Mouse (Mus musculus) E14TG2a.4 (cell line): ENCODE measurements at regions not wholly inside any gene's neighbourhood (a gene's known extent, or its start where the extent isn't known, plus 50 kb on each side); places are given as distances from the start of the nearest gene placed in this dataset.
"Not testable (repeated sequence)": the region's sequence is repeated elsewhere in the genome, so short reads cannot be mapped to it uniquely, and the experiment has no call there.

ENCODE experiments used
- H3K27me3 ChIP-seq: 2 replicates; pipeline ENCODE4 v1.6.1; 2014; ENCODE audit warnings: low read length, control low read depth; ENCODE audit not compliant: insufficient read depth
- H3K36me3 ChIP-seq: 2 replicates; pipeline ENCODE4 v1.6.1; 2014; ENCODE audit warnings: low read length, control low read depth; ENCODE audit not compliant: insufficient read depth
- H3K4me1 ChIP-seq: replicated peaks from 2 replicates; pipeline ENCODE4 v1.6.1; 2014; ENCODE audit warnings: low read depth, low read length, control low read depth
- H3K4me3 ChIP-seq: replicated peaks from 2 replicates; pipeline ENCODE4 v1.5.1; 2014; ENCODE audit warnings: mild to moderate bottlenecking, low read length
- H3K9me3 ChIP-seq: 2 replicates; pipeline ENCODE4 v1.6.1; 2014; ENCODE audit warnings: low read length, control low read depth
- CTCF ChIP-seq: conservative IDR thresholded peaks from 2 replicates; pipeline ENCODE4 v1.5.1; 2014; ENCODE audit warnings: low read length

- H3K4me1 ChIP-seq, H3K36me3 ChIP-seq, H3K4me3 ChIP-seq, H3K9me3 ChIP-seq, H3K27me3 ChIP-seq: not testable (repeated sequence)
- peak; percentile 36 for TF ChIP-seq CTCF
Measured at GRCm38 (mm10) chrX:91059251-91059650, 167.3 kb downstream of the Gm44 start.

DNA sequence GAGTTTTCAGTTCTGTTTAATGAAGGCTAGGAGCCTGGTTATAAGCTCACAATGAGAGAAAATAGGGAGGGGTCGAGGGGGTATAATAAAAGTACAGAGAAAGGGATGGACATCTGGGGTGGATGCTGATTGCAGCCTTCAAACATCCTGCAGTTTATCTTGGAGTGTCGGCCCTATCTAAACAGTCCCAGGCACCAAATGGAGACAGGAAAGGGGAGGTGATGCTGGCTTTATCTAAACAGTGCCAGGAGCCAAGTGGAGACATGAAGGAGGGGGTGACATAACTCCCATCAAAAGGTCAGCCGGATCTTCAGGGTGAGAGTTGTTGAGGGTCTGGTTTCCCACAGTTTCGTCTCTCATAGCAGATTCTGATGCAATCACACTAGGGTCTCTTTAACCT, 193.2 kb downstream of the Gm44 start:
- not testable (repeated sequence) for H3K4me1 ChIP-seq, H3K9me3 ChIP-seq, H3K4me3 ChIP-seq, H3K27me3 ChIP-seq, H3K36me3 ChIP-seq
